Mouse (Mus musculus): ENCODE data around the gene Rexo1. TPM values are rescaled to one million over a fixed set of nuclear protein-coding genes. Genes with fewer than 3 reads are reported as not detected.

Gene Rexo1
- polyA plus RNA-seq, 1 experiment from 2014 or later, result 21.5 TPM

DNA sequence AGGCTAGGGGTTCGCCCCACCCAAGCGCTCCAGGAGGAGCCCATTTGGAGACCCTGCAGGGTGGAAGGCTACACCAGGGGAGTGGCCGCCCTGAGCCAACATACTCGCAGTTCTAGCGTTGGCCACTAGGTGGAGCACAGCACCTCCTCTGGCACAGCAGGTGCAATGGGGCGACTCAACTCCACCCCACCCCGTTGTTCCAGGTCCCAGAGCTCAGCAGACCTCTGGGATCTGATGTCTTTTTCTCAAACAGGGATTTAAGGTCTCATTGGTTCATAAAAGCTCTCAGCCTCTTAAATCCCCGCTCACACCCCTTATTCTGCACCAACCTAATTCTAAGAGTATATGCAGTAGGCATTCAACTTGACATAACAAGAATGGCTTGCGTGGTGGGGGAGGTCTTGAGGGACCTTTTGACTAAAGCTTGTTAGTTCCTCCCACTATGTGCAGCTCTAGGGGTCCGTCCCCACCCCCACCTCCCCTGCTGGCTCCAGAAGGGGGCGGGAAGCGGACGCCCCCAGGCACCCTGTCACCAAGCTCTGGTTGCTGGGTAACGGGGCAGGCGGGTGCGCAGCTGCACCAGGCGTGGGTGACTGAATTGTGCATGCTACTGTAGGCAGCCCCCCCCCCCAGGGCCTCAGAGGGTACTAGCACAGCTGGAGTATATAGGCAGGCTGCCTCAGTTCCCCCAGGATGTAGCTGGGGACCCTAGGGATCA is 5.2 kb upstream of the Rexo1 start:
- 25% methylated on average over 17 of the region's 17 CpGs for WGBS
- H3K4me1 ChIP-seq (ENCODE audit: control insufficient read depth, insufficient read depth, low read length), result peaks cover 28% of the 10 kb centered on the region
- H3K27ac ChIP-seq (ENCODE audit: low read length), result no peak overlapping the region
- peak; percentile 42 for ATAC-seq
- no peak overlapping the region for H3K4me3 ChIP-seq (ENCODE audit: low read length)
- H3K9me3 ChIP-seq (ENCODE audit: control insufficient read depth, low read length), result no peaks in the 10 kb centered on the region
- no peaks in the 10 kb centered on the region for H3K27me3 ChIP-seq (replicated peaks; ENCODE audit: control insufficient read depth, insufficient read depth, low read length)
- no peak overlapping the region for H3K4me2 ChIP-seq (ENCODE audit: low read depth, low read length)
- 0 out of 2 replicates have a peak overlapping the region, but pooled peaks have one; percentile 14 for H3K9ac ChIP-seq (ENCODE audit: low read depth, low read length)
- H3K36me3 ChIP-seq (ENCODE audit: control insufficient read depth, insufficient read depth, low read length), result no peaks in the 10 kb centered on the region

GRCm38 (mm10) chr10:80560621-80561020 is 739 bp downstream of the Rexo1 start:
- WGBS, result 1% methylated on average over 13 of the region's 13 CpGs

GRCm38 (mm10) chr10:80559431-80559830 is 1.9 kb downstream of the Rexo1 start:
- Histone ChIP-seq H3K36me3 (ENCODE audit: control insufficient read depth, insufficient read depth, low read length) (no peaks in the 10 kb centered on the region), H3K9ac (ENCODE audit: low read depth, low read length) (no peak overlapping the region), H3K4me1 (ENCODE audit: control insufficient read depth, insufficient read depth, low read length) (peaks cover 31% of the 10 kb centered on the region), H3K4me2 (ENCODE audit: low read depth, low read length) (no peak overlapping the region), H3K4me3 (ENCODE audit: low read length) (no peak overlapping the region), H3K9me3 (ENCODE audit: control insufficient read depth, low read length) (no peaks in the 10 kb centered on the region), H3K27ac (ENCODE audit: low read length) (no peak overlapping the region), H3K27me3 (replicated peaks; ENCODE audit: control insufficient read depth, insufficient read depth, low read length) (no peaks in the 10 kb centered on the region)
- ATAC-seq, result no peak
- 85% methylated on average over 7 of the region's 7 CpGs for WGBS

More at GRCm38 (mm10) chr10:80560621-80561020, 739 bp downstream of the Rexo1 start:
- H3K27me3 ChIP-seq (replicated peaks; ENCODE audit: control insufficient read depth, insufficient read depth, low read length), result no peaks in the 10 kb centered on the region
- H3K9ac ChIP-seq (ENCODE audit: low read depth, low read length), result peak overlapping the region; percentile 99
- no peaks in the 10 kb centered on the region for H3K9me3 ChIP-seq (ENCODE audit: control insufficient read depth, low read length)
- H3K4me3 ChIP-seq (ENCODE audit: low read length), result peak overlapping the region; percentile 99
- peak; percentile 27 for ATAC-seq
- H3K36me3 ChIP-seq (ENCODE audit: control insufficient read depth, insufficient read depth, low read length), result no peaks in the 10 kb centered on the region
- H3K4me2 ChIP-seq (ENCODE audit: low read depth, low read length), result peak overlapping the region; percentile 66
- H3K27ac ChIP-seq (ENCODE audit: low read length), result peak overlapping the region; percentile 92
- peaks cover 30% of the 10 kb centered on the region for H3K4me1 ChIP-seq (ENCODE audit: control insufficient read depth, insufficient read depth, low read length)

DNA sequence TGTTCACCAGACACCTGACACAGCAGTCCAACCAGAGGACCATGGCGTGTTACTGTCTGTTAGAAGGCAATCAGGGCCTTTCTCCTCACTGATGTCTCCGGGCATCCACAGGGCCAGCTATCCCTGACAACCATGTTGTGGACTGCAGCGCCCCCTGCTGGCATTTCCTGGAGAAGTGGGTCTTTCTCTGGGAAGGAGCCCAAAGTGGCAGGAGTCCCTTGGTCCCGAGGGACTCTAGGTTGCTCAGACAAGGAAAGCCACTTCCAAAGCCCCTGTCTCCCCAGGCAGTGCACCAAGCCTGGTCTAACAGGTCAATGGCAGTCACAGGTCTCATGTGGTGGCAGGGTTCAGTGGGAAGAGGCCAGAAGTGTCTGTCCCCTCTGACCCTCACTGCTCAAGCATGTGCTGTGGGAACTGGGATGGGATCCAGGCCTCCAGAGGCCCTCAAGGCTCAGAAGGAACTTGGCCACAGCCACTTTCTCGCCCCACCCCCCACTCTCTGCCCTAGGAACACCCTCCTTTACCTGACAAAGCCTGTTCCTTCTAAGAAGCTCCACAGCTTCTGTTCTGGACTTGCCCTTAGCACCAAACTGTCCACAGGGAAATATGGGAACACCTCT is 3.9 kb downstream of the Rexo1 start:
- Histone ChIP-seq H3K4me2 (ENCODE audit: low read depth, low read length) (no peak overlapping the region; the same call in 1 of the 2 replicates), H3K27ac (ENCODE audit: low read length) (no peak overlapping the region), H3K9me3 (ENCODE audit: control insufficient read depth, low read length) (no peaks in the 10 kb centered on the region), H3K9ac (ENCODE audit: low read depth, low read length) (peak overlapping the region; percentile 37; the same call in 1 of the 2 replicates), H3K36me3 (ENCODE audit: control insufficient read depth, insufficient read depth, low read length) (no peaks in the 10 kb centered on the region), H3K27me3 (replicated peaks; ENCODE audit: control insufficient read depth, insufficient read depth, low read length) (no peaks in the 10 kb centered on the region), H3K4me1 (ENCODE audit: control insufficient read depth, insufficient read depth, low read length) (peaks cover 38% of the 10 kb centered on the region), H3K4me3 (ENCODE audit: low read length) (no peak overlapping the region)
- 33% methylated on average over 5 of the region's 5 CpGs for WGBS
- ATAC-seq, result no peak

DNA sequence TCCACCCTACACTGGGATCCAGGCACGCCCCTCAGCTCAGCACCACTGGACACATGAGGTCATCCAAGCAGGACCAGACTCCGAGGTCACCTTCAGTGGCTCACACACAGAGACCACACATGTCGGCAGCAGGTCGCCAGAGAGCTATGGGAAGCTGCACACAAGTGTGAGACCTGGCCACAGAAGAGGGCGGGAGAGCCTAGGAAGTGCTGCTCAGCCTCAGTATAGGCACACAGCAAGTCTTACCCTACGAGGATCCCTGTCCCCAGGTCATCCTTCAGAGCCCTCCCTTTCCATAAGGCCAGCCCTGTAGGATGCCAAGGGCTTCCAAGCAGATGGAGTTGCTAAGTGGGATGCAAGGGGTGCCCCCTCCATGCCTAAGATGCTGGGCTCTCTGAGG is 7.4 kb downstream of the Rexo1 start:
- peak; percentile 3; the same call in 1 of the 2 replicates for ATAC-seq
- peaks cover 26% of the 10 kb centered on the region for H3K4me1 ChIP-seq (ENCODE audit: control insufficient read depth, insufficient read depth, low read length)
- H3K4me2 ChIP-seq (ENCODE audit: low read depth, low read length), result no peak overlapping the region
- peaks cover 7% of the 10 kb centered on the region; the same call in 1 of the 2 replicates for H3K36me3 ChIP-seq (ENCODE audit: control insufficient read depth, insufficient read depth, low read length)
- no peaks in the 10 kb centered on the region for H3K9me3 ChIP-seq (ENCODE audit: control insufficient read depth, low read length)
- H3K27ac ChIP-seq (ENCODE audit: low read length), result no peak overlapping the region
- H3K4me3 ChIP-seq (ENCODE audit: low read length), result no peak overlapping the region
- H3K9ac ChIP-seq (ENCODE audit: low read depth, low read length), result no peak overlapping the region
- whole genome bisulfite sequencing, result 93% methylated on average over 6 of the region's 6 CpGs
- H3K27me3 ChIP-seq (replicated peaks; ENCODE audit: control insufficient read depth, insufficient read depth, low read length), result no peaks in the 10 kb centered on the region

- H3K36me3 ChIP-seq (ENCODE audit: control insufficient read depth, insufficient read depth, low read length), result peaks cover 7% of the 10 kb centered on the region; the same call in 1 of the 2 replicates
- H3K27me3 ChIP-seq (replicated peaks; ENCODE audit: control insufficient read depth, insufficient read depth, low read length), result no peaks in the 10 kb centered on the region
- peak; percentile 45 for ATAC-seq
- H3K4me1 ChIP-seq (ENCODE audit: control insufficient read depth, insufficient read depth, low read length), result peaks cover 22% of the 10 kb centered on the region
- H3K9me3 ChIP-seq (ENCODE audit: control insufficient read depth, low read length), result no peaks in the 10 kb centered on the region
- no peak overlapping the region for H3K27ac ChIP-seq (ENCODE audit: low read length)
- no peak overlapping the region for H3K4me2 ChIP-seq (ENCODE audit: low read depth, low read length)
- 78% methylated on average over 8 of the region's 8 CpGs for WGBS
- H3K4me3 ChIP-seq (ENCODE audit: low read length), result no peak overlapping the region
- no peak overlapping the region for H3K9ac ChIP-seq (ENCODE audit: low read depth, low read length)
Measured at GRCm38 (mm10) chr10:80553575-80553974, 7.8 kb downstream of the Rexo1 start.

GRCm38 (mm10) chr10:80552364-80552763 is 9.0 kb downstream of the Rexo1 start:
- ATAC-seq, result no peak

DNA sequence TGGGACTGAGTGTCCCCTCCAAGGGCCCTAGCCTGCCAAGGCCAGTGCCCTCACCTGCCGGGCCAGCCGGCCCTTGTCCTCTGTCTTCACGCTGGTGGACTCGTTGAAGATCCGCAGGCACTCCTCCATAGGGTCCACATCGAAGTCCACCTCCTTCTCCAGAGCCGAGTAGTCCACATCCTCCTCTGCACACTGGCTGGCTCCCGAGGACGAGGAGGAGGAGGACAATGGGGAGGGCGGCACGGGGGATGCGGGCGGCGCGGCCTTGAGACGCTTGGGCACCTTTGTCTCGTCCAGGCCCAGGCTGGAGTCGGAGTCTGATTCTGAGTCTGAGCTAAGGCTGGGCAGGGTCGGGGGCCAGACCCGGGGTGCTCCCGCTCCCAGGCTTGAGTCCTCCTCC is 12.1 kb downstream of the Rexo1 start:
- no peak for ATAC-seq
- no peak overlapping the region for H3K27ac ChIP-seq (ENCODE audit: low read length)
- H3K9me3 ChIP-seq (ENCODE audit: control insufficient read depth, low read length), result no peaks in the 10 kb centered on the region
- H3K4me2 ChIP-seq (ENCODE audit: low read depth, low read length), result no peak overlapping the region
- H3K9ac ChIP-seq (ENCODE audit: low read depth, low read length), result no peak overlapping the region
- WGBS, result 92% methylated on average over 21 of the region's 21 CpGs
- no peaks in the 10 kb centered on the region for H3K27me3 ChIP-seq (replicated peaks; ENCODE audit: control insufficient read depth, insufficient read depth, low read length)
- H3K36me3 ChIP-seq (ENCODE audit: control insufficient read depth, insufficient read depth, low read length), result peaks cover 24% of the 10 kb centered on the region; the same call in 1 of the 2 replicates
- H3K4me3 ChIP-seq (ENCODE audit: low read length), result no peak overlapping the region
- peaks cover 6% of the 10 kb centered on the region; the same call in 1 of the 2 replicates for H3K4me1 ChIP-seq (ENCODE audit: control insufficient read depth, insufficient read depth, low read length)

More at GRCm38 (mm10) chr10:80552364-80552763, 9.0 kb downstream of the Rexo1 start:
- 59% methylated on average over 9 of the region's 9 CpGs for WGBS
- Histone ChIP-seq H3K9ac (ENCODE audit: low read depth, low read length) (no peak overlapping the region), H3K27me3 (replicated peaks; ENCODE audit: control insufficient read depth, insufficient read depth, low read length) (no peaks in the 10 kb centered on the region), H3K4me2 (ENCODE audit: low read depth, low read length) (no peak overlapping the region), H3K9me3 (ENCODE audit: control insufficient read depth, low read length) (no peaks in the 10 kb centered on the region), H3K4me3 (ENCODE audit: low read length) (no peak overlapping the region), H3K27ac (ENCODE audit: low read length) (no peak overlapping the region), H3K4me1 (ENCODE audit: control insufficient read depth, insufficient read depth, low read length) (peaks cover 10% of the 10 kb centered on the region), H3K36me3 (ENCODE audit: control insufficient read depth, insufficient read depth, low read length) (peaks cover 13% of the 10 kb centered on the region; the same call in 1 of the 2 replicates)

DNA sequence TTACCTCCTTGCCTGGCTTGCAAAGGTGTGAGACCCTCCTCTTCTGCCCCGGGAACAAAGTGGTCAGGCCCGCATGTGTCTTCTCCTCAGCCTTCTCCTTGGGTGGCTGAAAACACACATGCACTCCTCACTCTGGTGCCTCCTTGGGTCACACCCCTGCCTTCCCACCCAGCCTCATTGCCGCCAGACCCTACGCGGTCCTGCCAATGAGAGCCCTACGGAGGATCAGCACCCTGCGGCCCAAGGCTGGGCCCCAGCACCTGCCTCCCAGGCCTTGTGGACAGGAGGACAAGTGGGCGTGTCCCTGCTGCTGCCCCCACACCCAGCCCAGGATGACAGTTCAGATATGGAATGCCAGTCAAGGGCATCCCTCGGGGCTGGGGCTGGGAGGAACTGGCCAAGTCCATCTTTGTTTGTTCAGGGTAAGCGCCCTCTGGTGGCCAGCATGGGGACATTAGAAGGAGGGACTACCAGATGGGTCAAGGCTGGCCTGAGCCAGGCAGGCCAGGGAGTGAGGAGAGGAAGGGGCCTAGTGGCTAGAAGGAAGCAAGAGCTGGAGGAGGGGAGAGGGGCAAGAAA is 12.8 kb downstream of the Rexo1 start:
- Histone ChIP-seq H3K4me2 (ENCODE audit: low read depth, low read length) (no peak overlapping the region), H3K9me3 (ENCODE audit: control insufficient read depth, low read length) (no peaks in the 10 kb centered on the region), H3K4me3 (ENCODE audit: low read length) (no peak overlapping the region), H3K27me3 (replicated peaks; ENCODE audit: control insufficient read depth, insufficient read depth, low read length) (no peaks in the 10 kb centered on the region), H3K9ac (ENCODE audit: low read depth, low read length) (no peak overlapping the region), H3K36me3 (ENCODE audit: control insufficient read depth, insufficient read depth, low read length) (peaks cover 25% of the 10 kb centered on the region; the same call in 1 of the 2 replicates), H3K4me1 (ENCODE audit: control insufficient read depth, insufficient read depth, low read length) (no peaks in the 10 kb centered on the region), H3K27ac (ENCODE audit: low read length) (no peak overlapping the region)
- 71% methylated on average over 10 of the region's 10 CpGs for WGBS
- ATAC-seq, result peak; percentile 43; the same call in 1 of the 2 replicates

Measured in intestine, embryonic 16.5 days (tissue).